Mouse (Mus musculus): ENCODE data around the gene Rgs7. TPM values are rescaled to one million over a fixed set of nuclear protein-coding genes. Genes with fewer than 3 reads are reported as not detected.

The Rgs7 gene
- polyA plus RNA-seq, 1 experiment from 2014 or later, result 0.96 TPM

DNA sequence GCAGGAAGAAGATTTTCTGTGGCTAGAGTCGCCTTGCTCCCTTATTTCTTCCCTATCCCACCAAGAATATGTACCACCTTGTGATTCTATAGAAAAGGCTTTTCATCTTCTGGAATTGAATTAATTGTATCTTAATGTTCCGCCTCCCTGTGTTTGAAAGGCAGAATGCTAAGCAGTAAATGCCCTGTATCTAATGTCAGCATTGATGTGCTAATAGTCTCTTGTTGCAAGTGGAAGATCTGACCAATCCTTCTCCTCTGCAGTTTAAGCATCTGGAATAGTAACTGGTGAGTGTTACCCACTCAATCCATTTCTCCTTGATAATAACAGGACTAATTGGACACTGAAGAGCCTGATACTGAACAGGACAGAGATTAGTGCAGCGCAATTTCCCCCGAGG lies 65.9 kb downstream of the Rgs7 start:
- no peak for DNase-seq (ENCODE audit: low spot score)
- Histone ChIP-seq H3K27ac (replicated peaks) (no peak overlapping the region), H3K4me3 (ENCODE audit: low read depth, low read length) (no peak overlapping the region), H3K27me3 (ENCODE audit: control insufficient read depth, insufficient read depth, low read length) (no peaks in the 10 kb centered on the region), H3K9ac (ENCODE audit: low read length) (no peak overlapping the region), H3K36me3 (ENCODE audit: control insufficient read depth, insufficient read depth, low read length) (no peaks in the 10 kb centered on the region), H3K4me2 (replicated peaks; ENCODE audit: low read depth) (no peak overlapping the region), H3K9me3 (ENCODE audit: control insufficient read depth, low read length) (no peaks in the 10 kb centered on the region), H3K4me1 (replicated peaks; ENCODE audit: control insufficient read depth, insufficient read depth) (no peaks in the 10 kb centered on the region)
- WGBS, result 81% methylated on average over 4 of the region's 4 CpGs
- no peak for ATAC-seq (ENCODE audit: low FRiP score, low TSS enrichment)
- TF ChIP-seq CTCF (IDR thresholded peaks at IDR 0.05; ENCODE audit: low read depth) (no peak), EP300 (optimal IDR thresholded peaks at IDR 0.05) (no peak)

DNA sequence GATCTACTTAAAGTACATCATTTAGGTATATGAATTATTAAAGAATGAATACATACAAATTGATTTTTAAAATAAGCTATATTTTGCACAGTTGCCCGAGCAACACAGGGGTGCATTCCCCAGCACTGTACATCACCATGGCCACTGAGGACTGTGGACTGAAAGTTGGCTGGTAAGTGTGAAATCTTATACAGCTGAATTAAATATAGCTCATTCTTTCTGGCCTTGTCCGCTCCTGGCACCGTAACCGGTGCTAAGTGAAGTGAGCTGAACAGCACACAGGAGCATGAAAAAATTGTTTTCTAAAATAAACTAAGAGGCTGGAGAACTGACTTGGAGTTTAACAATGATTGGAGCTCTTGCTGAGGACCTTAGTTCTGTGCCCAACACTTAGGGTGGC lies 71.4 kb downstream of the Rgs7 start:
- H3K9ac ChIP-seq (ENCODE audit: low read length), result no peak overlapping the region
- ATAC-seq (ENCODE audit: low FRiP score, low TSS enrichment), result no peak
- H3K4me2 ChIP-seq (replicated peaks; ENCODE audit: low read depth), result no peak overlapping the region
- no peaks in the 10 kb centered on the region for H3K4me1 ChIP-seq (replicated peaks; ENCODE audit: control insufficient read depth, insufficient read depth)
- H3K4me3 ChIP-seq (ENCODE audit: low read depth, low read length), result no peak overlapping the region
- no peaks in the 10 kb centered on the region for H3K36me3 ChIP-seq (ENCODE audit: control insufficient read depth, insufficient read depth, low read length)
- no peak overlapping the region for H3K27ac ChIP-seq (replicated peaks)
- 65% methylated on average over 4 of the region's 4 CpGs for WGBS
- no peaks in the 10 kb centered on the region for H3K27me3 ChIP-seq (ENCODE audit: control insufficient read depth, insufficient read depth, low read length)
- H3K9me3 ChIP-seq (ENCODE audit: control insufficient read depth, low read length), result no peaks in the 10 kb centered on the region
- TF ChIP-seq EP300 (optimal IDR thresholded peaks at IDR 0.05), result no peak
- no peak for TF ChIP-seq CTCF (IDR thresholded peaks at IDR 0.05; ENCODE audit: low read depth)
- no peak for DNase-seq (ENCODE audit: low spot score)

DNA sequence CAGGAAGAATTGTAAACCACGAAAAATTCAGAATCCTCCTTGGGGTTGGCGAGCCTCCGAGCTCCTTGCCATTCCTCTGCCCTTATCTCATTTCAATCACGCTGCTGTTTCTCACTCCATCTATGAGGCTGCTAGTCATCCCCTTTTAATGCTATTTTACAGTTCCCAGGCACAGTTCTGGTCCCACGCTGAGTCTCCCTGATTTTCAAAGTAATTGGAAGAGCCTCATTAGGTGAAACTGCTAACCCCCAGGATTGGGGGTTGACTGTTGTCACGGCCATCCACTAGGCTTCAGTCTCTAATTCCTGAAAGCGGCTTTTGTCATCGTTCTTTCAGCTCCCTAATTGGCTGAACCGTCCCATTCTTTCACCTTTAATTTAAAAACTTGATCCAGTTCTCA lies 76.6 kb downstream of the Rgs7 start:
- H3K4me2 ChIP-seq (replicated peaks; ENCODE audit: low read depth), result no peak overlapping the region
- TF ChIP-seq EP300 (optimal IDR thresholded peaks at IDR 0.05) (no peak), CTCF (IDR thresholded peaks at IDR 0.05; ENCODE audit: low read depth) (no peak)

DNA sequence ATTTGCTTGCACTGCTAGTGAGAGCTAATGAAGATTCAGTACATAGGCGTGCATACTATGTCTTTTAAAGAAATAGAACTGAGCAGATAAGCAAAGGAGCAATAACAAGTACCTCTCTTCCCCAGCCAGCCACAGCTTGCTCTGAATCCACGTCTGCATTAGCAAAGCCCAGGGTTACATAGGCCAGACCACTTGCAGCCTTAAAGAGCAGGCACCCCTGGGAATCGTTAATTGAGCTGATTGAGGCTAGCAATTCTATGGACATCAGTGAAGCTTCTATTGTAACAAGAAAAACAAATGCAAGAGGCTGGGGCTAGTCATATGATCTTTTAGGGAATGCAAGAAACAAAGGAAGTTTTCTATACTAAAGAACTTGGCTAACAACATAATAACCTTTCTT lies 81.9 kb downstream of the Rgs7 start:
- TF ChIP-seq CTCF (IDR thresholded peaks at IDR 0.05; ENCODE audit: low read depth) (no peak), EP300 (optimal IDR thresholded peaks at IDR 0.05) (no peak)

More for the DNA sequence above, 76.6 kb downstream of the Rgs7 start:
- no peaks in the 10 kb centered on the region for H3K9me3 ChIP-seq (ENCODE audit: control insufficient read depth, low read length)
- no peak for ATAC-seq (ENCODE audit: low FRiP score, low TSS enrichment)
- H3K4me3 ChIP-seq (ENCODE audit: low read depth, low read length), result no peak overlapping the region
- no peaks in the 10 kb centered on the region for H3K27me3 ChIP-seq (ENCODE audit: control insufficient read depth, insufficient read depth, low read length)
- no peaks in the 10 kb centered on the region for H3K4me1 ChIP-seq (replicated peaks; ENCODE audit: control insufficient read depth, insufficient read depth)
- 71% methylated on average over 9 of the region's 9 CpGs for WGBS
- no peak overlapping the region for H3K9ac ChIP-seq (ENCODE audit: low read length)
- no peak for DNase-seq (ENCODE audit: low spot score)
- H3K36me3 ChIP-seq (ENCODE audit: control insufficient read depth, insufficient read depth, low read length), result no peaks in the 10 kb centered on the region
- H3K27ac ChIP-seq (replicated peaks), result no peak overlapping the region

DNA sequence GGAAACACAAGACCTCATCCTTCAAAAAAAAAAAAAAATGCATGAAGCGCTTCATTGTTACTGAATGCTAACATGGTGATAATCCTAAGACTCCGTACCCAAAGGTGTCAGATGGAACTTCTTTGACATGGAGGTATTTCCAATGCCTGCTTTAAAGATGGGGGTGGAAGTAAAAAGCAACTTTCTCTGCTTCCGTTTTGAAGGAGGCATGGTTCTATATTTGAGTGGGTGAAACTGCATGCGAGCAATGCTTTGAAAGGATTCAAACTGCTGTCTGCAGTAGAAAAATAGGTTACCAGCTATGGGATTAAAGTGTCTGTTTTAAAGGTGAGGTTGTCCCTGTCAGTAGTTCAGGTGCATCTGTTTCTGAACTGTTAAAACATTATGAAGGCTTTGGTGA lies 100.4 kb downstream of the Rgs7 start:
- Histone ChIP-seq H3K9ac (ENCODE audit: low read length) (no peak overlapping the region), H3K9me3 (ENCODE audit: control insufficient read depth, low read length) (no peaks in the 10 kb centered on the region), H3K36me3 (ENCODE audit: control insufficient read depth, insufficient read depth, low read length) (no peaks in the 10 kb centered on the region), H3K4me3 (ENCODE audit: low read depth, low read length) (no peak overlapping the region), H3K4me2 (replicated peaks; ENCODE audit: low read depth) (no peak overlapping the region), H3K4me1 (replicated peaks; ENCODE audit: control insufficient read depth, insufficient read depth) (no peaks in the 10 kb centered on the region), H3K27me3 (ENCODE audit: control insufficient read depth, insufficient read depth, low read length) (no peaks in the 10 kb centered on the region), H3K27ac (replicated peaks) (no peak overlapping the region)
- ATAC-seq (ENCODE audit: low FRiP score, low TSS enrichment) (no peak), DNase-seq (ENCODE audit: low spot score) (no peak)
- TF ChIP-seq EP300 (optimal IDR thresholded peaks at IDR 0.05) (no peak), CTCF (IDR thresholded peaks at IDR 0.05; ENCODE audit: low read depth) (no peak)
- 81% methylated on average over 4 of the region's 4 CpGs for WGBS

More for the DNA sequence above, 81.9 kb downstream of the Rgs7 start:
- H3K27me3 ChIP-seq (ENCODE audit: control insufficient read depth, insufficient read depth, low read length), result no peaks in the 10 kb centered on the region
- H3K9ac ChIP-seq (ENCODE audit: low read length), result no peak overlapping the region
- WGBS, result 43% methylated on average over 3 of the region's 3 CpGs
- ATAC-seq (ENCODE audit: low FRiP score, low TSS enrichment) (no peak), DNase-seq (ENCODE audit: low spot score) (no peak)
- no peaks in the 10 kb centered on the region for H3K9me3 ChIP-seq (ENCODE audit: control insufficient read depth, low read length)
- no peaks in the 10 kb centered on the region for H3K4me1 ChIP-seq (replicated peaks; ENCODE audit: control insufficient read depth, insufficient read depth)
- H3K36me3 ChIP-seq (ENCODE audit: control insufficient read depth, insufficient read depth, low read length), result no peaks in the 10 kb centered on the region
- H3K4me2 ChIP-seq (replicated peaks; ENCODE audit: low read depth), result no peak overlapping the region
- H3K4me3 ChIP-seq (ENCODE audit: low read depth, low read length), result no peak overlapping the region
- no peak overlapping the region for H3K27ac ChIP-seq (replicated peaks)

DNA sequence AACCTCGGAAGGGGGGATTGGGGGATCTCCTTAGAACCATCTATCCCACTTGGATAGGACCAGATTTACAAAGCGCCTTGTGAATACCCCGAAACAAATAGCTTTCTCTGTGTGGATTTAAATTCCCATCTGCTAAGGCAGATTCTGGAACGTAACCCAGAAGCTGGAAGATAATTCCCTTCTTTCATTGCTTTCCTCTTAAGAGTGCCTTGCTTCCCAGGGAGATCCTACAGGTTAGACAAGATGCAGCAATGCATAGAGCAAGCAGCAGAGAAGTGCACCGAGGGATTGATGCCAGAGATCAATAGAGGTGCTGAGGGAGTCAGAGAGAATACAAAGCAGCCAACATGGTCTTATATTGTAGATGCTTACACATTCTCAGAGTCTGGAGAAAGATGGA lies 103.0 kb downstream of the Rgs7 start:
- no peak overlapping the region for H3K4me2 ChIP-seq (replicated peaks; ENCODE audit: low read depth)
- H3K4me3 ChIP-seq (ENCODE audit: low read depth, low read length), result no peak overlapping the region
- H3K4me1 ChIP-seq (replicated peaks; ENCODE audit: control insufficient read depth, insufficient read depth), result no peaks in the 10 kb centered on the region
- H3K27me3 ChIP-seq (ENCODE audit: control insufficient read depth, insufficient read depth, low read length), result no peaks in the 10 kb centered on the region
- ATAC-seq (ENCODE audit: low FRiP score, low TSS enrichment), result no peak
- no peaks in the 10 kb centered on the region for H3K36me3 ChIP-seq (ENCODE audit: control insufficient read depth, insufficient read depth, low read length)
- no peak for DNase-seq (ENCODE audit: low spot score)
- H3K9ac ChIP-seq (ENCODE audit: low read length), result no peak overlapping the region
- TF ChIP-seq CTCF (IDR thresholded peaks at IDR 0.05; ENCODE audit: low read depth) (no peak), EP300 (optimal IDR thresholded peaks at IDR 0.05) (no peak)
- no peaks in the 10 kb centered on the region for H3K9me3 ChIP-seq (ENCODE audit: control insufficient read depth, low read length)
- H3K27ac ChIP-seq (replicated peaks), result no peak overlapping the region
- WGBS, result 84% methylated on average over 5 of the region's 5 CpGs

All from stomach, postnatal 0 days (tissue).